Mouse (Mus musculus) spleen, postnatal 10 days (tissue): Measurements from ENCODE around the gene Slc35f5.

ENCODE experiments used
- DNase-seq, 2 experiments: peaks; one replicate each; pipeline ENCODE4 v3.0.0; 2021 to 2022; ENCODE audit warnings: low spot score in 2 of 2

Gene Slc35f5

DNA sequence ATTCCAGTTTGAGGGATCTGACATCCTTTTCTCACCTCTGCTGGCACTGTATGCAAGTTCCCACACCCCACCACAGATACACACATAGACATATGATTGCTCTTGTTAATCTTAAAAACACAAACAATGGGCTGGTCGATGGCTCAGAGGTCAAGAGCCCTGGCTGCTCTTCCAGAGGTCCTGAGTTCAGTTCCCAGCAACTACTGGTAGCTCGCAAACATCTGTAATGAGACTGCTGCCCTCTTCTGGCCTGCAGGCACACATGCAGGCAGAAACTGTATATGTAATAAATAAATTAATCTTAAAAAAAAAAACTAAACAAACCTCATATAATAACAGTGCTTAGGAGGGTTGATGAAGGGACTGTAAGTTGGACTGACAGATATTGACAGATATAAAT is 13.8 kb downstream of the Slc35f5 start:
- peak in 1 of 2 experiments; percentile 40 for DNase-seq

DNA sequence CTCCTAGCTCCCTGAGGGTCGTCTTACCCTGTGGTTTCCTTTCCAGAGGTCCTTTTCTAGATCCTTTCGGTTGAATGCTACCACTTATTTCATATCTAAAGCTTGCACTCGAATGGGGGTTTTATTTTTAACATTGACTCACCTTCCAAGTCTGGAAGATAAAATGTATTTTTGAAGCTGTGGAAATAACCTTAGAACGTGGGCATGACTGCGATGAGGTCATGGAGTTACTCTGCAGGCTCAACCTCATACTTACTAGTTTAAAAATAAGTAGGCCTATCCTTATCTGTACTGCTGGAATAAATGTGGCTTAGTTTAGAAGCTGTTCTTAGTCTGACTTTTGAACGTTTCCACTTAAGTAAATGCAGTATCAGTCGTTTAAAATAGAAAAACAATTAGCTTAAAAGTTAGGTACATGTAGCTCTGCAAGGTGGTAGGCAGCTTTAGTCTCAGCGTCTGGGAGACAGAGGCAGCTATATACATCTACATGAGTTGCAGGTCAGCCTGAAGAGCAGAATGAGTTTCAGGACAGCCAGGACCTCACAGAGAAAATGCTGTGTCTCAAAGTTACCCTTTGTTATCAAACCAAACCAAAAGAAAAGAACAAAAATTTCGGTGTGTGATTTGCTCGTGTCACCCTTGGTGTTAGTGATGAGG is 15.2 kb downstream of the Slc35f5 start:
- no peak for DNase-seq

DNA sequence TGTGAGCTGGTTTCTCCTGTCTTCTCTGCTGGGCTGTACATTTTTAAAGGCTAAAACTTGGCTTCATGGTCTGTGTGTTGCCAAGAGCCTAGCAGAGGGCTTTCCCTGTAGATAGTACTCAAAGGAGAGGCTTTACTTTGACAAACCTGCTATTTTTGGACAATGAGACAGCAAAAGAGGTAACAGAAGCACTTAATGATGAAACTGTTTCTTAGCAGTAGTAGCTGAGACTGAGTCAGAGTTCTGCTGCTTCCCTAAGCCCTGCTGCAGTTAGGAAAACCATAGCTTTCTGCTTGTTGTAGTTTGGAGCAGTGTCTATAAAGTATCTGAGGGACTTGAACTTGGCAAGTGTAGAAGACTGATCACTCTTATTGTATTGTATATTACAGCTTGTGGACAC is 16.6 kb downstream of the Slc35f5 start:
- no peak for DNase-seq

DNA sequence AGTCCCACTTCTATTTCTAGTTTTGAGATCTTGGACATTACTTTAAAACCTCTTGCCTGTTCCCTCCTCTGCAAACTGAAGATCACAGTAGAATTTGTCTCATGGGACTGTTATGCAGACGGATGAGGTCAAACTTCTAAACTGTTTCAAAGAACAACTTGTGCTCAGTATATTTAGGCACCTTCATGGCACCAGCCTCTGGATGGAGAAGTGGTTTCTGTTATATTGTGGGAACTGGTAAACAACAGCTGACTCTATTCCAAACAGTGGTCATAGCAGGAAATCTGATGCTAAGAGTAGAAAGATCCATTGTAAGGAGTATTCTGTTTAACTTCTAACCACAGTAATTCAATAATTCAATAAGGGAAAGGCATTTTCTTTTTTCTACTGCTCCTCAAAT is 17.7 kb downstream of the Slc35f5 start:
- DNase-seq: no peak

DNA sequence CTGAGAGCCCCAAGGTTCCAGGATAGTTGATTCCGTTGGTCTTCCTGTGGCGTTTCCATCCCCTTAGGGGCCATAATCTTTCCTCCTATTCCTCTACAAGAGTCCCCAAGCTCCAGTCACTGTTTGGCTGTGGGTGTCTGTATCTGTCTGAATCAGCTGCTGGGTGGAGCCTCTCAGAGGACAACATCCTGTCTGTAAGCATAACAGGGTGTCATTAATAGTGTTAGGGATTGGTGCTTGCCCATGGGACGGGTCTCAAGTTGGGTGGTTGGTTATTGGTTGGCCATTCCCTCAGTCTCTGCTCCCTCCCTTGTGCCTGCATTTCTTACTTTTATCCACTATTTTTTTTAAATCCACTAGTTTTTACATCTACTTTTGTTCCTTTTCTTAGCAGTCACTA is 20.7 kb downstream of the Slc35f5 start:
- DNase-seq: no peak

DNA sequence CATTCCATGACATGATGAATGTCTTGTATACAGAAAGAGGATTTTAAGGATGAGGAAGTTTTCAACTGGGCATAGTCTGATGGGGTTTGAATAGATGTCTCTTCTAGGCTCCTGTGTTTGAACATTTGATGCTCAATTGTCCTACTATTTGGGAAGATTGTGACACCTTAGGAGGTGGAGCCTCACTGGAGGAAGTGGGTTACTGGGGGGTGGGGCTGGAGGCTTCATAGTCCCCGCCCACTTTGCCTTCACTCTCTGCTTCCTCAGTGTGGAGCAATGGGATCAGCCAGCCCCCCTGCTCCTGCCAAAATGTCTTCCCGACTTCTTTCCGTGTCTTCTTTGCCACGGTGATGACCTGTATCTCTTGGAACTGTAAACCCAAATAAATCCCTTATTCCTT is 43.2 kb downstream of the Slc35f5 start:
- no peak for DNase-seq

DNA sequence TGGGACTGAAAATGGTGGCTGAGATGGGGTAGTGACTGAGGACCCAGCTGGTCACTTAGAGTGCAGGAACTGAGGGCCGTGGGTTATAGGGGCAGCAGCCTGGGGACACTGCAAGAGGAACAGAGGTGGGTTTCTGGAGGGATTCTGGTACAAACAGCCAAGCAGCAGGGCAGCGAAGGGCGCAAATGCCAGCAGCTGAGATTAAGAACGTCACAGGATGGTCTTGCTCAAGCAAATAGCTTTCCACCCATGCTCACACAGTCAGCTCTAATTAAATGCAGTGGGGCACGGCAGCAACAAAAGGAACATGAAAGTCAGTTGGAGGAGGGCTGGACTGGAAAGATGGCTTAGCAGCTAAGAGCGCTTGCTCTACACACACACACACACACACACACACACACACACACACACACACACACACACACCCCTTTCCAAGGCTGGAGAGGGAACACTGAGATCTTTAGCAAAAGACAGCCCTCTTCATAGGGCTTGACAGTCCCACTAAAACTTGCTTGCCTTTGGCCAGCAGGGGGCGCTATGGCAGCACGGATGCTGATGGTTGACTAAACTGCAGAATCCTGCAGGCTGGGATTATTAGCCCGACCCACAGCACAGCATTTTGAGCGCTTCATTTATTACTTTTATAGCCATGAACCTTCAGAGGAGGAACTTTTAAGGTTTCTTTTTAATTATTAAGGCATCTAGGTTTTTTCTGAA is 46.9 kb downstream of the Slc35f5 start:
- DNase-seq: peak; percentile 47 to 81

DNA sequence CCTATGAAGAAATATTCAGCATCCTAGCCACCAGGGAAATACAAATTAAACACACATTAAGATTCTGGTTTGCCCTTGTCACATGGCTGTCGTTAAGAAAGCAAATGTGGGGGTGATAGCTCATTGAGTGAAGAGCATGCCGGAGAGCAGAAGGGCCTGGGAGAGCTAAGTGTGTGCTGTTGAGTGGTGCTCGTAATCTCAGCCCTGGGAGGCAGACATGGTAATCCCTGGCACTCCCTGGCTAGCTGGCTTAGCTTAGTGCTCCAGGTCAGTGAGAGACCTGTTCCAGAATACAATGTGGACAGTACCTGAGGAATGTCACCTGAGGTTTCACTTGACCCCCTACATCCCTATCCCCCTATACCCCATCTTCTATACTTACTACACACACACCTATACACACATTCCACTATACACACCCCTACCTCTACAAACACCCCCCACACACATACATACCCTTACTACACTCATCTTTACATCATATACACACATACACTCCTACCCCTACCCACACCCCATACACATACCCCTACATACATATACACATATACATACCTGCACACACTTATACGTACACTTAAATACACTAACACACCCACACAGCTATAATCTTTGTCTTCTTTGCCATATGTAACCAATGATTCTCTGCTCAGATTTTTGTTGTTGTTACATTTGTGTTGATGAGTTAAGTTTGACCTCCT is 64.1 kb downstream of the Slc35f5 start:
- no peak for DNase-seq

DNA sequence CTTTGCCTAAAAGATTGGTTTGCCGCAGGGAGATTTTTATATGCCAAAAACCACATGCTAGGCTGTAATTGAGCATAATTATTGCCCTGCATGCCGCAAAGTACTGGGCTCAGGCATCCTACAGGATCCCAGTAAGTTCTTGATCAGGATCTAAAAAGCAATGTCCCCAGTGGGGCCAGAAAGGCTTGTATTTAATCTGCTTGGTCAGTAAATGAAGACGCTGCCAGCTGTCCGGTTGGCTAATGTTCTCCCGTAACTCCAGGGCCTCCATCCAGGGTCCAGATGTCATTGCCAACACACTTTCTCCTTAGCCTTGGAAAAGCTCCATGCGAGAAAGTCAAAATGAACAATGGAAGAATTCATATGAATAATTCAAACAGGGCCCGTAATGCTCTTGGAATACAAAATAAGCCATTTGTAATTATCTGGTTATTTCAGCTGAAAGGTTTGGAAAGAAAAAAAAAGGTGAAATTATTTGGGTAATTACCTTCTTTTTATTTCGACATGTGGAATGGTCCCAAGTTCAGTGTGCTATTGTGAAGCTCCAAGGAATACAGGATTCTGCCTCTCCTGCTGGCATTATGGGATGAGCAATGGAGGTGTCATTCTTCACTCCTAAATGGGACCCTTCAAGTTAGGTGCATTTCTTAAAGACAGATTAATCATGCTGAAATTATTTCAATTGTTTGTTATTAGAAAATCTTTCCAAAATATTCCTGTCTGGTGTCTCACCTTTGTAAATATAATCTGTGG is 79.3 kb downstream of the Slc35f5 start:
- DNase-seq: no peak

DNA sequence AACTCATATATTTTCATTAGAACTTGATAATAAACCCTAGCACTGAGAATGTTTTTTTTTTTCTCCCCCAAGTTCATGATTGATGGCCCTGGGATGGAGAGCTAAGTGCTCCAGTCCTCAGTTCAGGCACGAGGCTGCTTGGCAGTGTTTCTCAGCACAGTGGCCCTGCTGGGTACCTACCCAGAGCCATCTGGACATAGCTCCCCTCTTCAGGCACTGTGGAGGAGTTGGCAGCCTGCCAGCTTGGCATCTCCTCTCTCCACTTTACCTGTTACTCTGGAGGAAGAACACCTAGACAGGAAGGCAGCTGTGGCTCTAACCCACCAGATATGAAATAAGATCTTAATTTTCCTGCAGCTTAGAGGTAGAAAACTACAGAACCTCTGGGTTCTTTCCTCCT is 83.2 kb downstream of the Slc35f5 start:
- DNase-seq: no peak
